Mouse (Mus musculus): Measurements from ENCODE around the gene Tppp3. TPM values are rescaled to one million over a fixed set of nuclear protein-coding genes. Genes with fewer than 3 reads are reported as not detected.

The Tppp3 gene
- total RNA-seq, 1 experiment from 2014 or later: 258 TPM

GRCm38 (mm10) chr8:105442661-105443060, 28.7 kb downstream of the Tppp3 start:
- no peak for ATAC-seq (replicated peaks; ENCODE audit: insufficient number of reproducible peaks, low FRiP score, low TSS enrichment, poor library complexity, severe bottlenecking)

GRCm38 (mm10) chr8:105441433-105441832, 29.9 kb downstream of the Tppp3 start:
- peak; percentile 66 for ATAC-seq (replicated peaks; ENCODE audit: insufficient number of reproducible peaks, low FRiP score, low TSS enrichment, poor library complexity, severe bottlenecking)

GRCm38 (mm10) chr8:105438865-105439264, 32.5 kb downstream of the Tppp3 start:
- 0 out of 2 replicates have a peak, but pooled peaks have one; percentile 61 for ATAC-seq (replicated peaks; ENCODE audit: insufficient number of reproducible peaks, low FRiP score, low TSS enrichment, poor library complexity, severe bottlenecking)

- ATAC-seq (replicated peaks; ENCODE audit: insufficient number of reproducible peaks, low FRiP score, low TSS enrichment, poor library complexity, severe bottlenecking): no peak
Observed at GRCm38 (mm10) chr8:105437078-105437748, 34.1 kb downstream of the Tppp3 start.

GRCm38 (mm10) chr8:105436218-105436617, 35.1 kb downstream of the Tppp3 start:
- ATAC-seq (replicated peaks; ENCODE audit: insufficient number of reproducible peaks, low FRiP score, low TSS enrichment, poor library complexity, severe bottlenecking): no peak

GRCm38 (mm10) chr8:105434136-105434535, 37.2 kb downstream of the Tppp3 start:
- ATAC-seq (replicated peaks; ENCODE audit: insufficient number of reproducible peaks, low FRiP score, low TSS enrichment, poor library complexity, severe bottlenecking): no peak

GRCm38 (mm10) chr8:105433511-105433910, 37.8 kb downstream of the Tppp3 start:
- no peak for ATAC-seq (replicated peaks; ENCODE audit: insufficient number of reproducible peaks, low FRiP score, low TSS enrichment, poor library complexity, severe bottlenecking)

- no peak for ATAC-seq (replicated peaks; ENCODE audit: insufficient number of reproducible peaks, low FRiP score, low TSS enrichment, poor library complexity, severe bottlenecking)
Observed at GRCm38 (mm10) chr8:105433021-105433420, 38.3 kb downstream of the Tppp3 start.

- ATAC-seq (replicated peaks; ENCODE audit: insufficient number of reproducible peaks, low FRiP score, low TSS enrichment, poor library complexity, severe bottlenecking): no peak
Observed at GRCm38 (mm10) chr8:105431743-105432515, 39.4 kb downstream of the Tppp3 start.

GRCm38 (mm10) chr8:105426878-105427277, 44.4 kb downstream of the Tppp3 start:
- no peak for ATAC-seq (replicated peaks; ENCODE audit: insufficient number of reproducible peaks, low FRiP score, low TSS enrichment, poor library complexity, severe bottlenecking)

GRCm38 (mm10) chr8:105422006-105422405, 49.3 kb downstream of the Tppp3 start:
- no peak for ATAC-seq (replicated peaks; ENCODE audit: insufficient number of reproducible peaks, low FRiP score, low TSS enrichment, poor library complexity, severe bottlenecking)

- ATAC-seq (replicated peaks; ENCODE audit: insufficient number of reproducible peaks, low FRiP score, low TSS enrichment, poor library complexity, severe bottlenecking): no peak
Observed at GRCm38 (mm10) chr8:105419800-105420199, 51.5 kb downstream of the Tppp3 start.

GRCm38 (mm10) chr8:105418992-105419391, 52.3 kb downstream of the Tppp3 start:
- no peak for ATAC-seq (replicated peaks; ENCODE audit: insufficient number of reproducible peaks, low FRiP score, low TSS enrichment, poor library complexity, severe bottlenecking)

Other genes with a start within 250 kb of the Tppp3 start
- gene D230025D16Rik, start 246.4 kb downstream of the Tppp3 start, total RNA-seq (2017): 28.8 to 39.0 TPM (median 32.3 TPM) in 3 replicates
- 0.29 TPM in 1 of 3 replicates, not detected in the others for gene B3gnt9, start 216.4 kb downstream of the Tppp3 start, total RNA-seq (2017)
- 16.2 to 28.9 TPM (median 23.3 TPM) in 3 replicates for gene Tradd, start 206.9 kb downstream of the Tppp3 start, total RNA-seq (2017)
- gene Fbxl8, start 206.9 kb downstream of the Tppp3 start, total RNA-seq (2017): 3.6 to 5.0 TPM in 2 of 3 replicates, not detected in the other
- 0.96 to 2.5 TPM in 2 of 3 replicates, not detected in the other for gene Hsf4, start 201.7 kb downstream of the Tppp3 start, total RNA-seq (2017)
- not detected in 3 replicates for gene Nol3, start 195.4 kb downstream of the Tppp3 start, total RNA-seq (2017)
- gene 4931428F04Rik, start 181.7 kb downstream of the Tppp3 start, total RNA-seq (2017): 0.64 to 1.3 TPM in 2 of 3 replicates, not detected in the other
- 0.43 to 0.49 TPM in 2 of 3 replicates, not detected in the other for gene Exoc3l, start 175.4 kb downstream of the Tppp3 start, total RNA-seq (2017)
- 19.7 to 52.7 TPM (median 21.0 TPM) in 3 replicates for gene E2f4, start 173.9 kb downstream of the Tppp3 start, total RNA-seq (2017)
- gene Elmo3, start 165.9 kb downstream of the Tppp3 start, total RNA-seq (2017): 0.21 to 2.5 TPM (median 1.3 TPM) in 3 replicates
- gene Lrrc29, start 145.2 kb downstream of the Tppp3 start, total RNA-seq (2017): 1.3 to 2.8 TPM (median 1.7 TPM) in 3 replicates
- 36.6 to 48.0 TPM (median 42.8 TPM) in 3 replicates for gene Tmem208, start 145.2 kb downstream of the Tppp3 start, total RNA-seq (2017)
- gene Fhod1, start 123.6 kb downstream of the Tppp3 start, total RNA-seq (2017): 6.5 to 14.7 TPM (median 8.4 TPM) in 3 replicates
- 0.10 TPM in 1 of 3 replicates, not detected in the others for gene Slc9a5, start 122.7 kb downstream of the Tppp3 start, total RNA-seq (2017)
- gene Plekhg4, start 98.3 kb downstream of the Tppp3 start, total RNA-seq (2017): 0.49 TPM in 1 of 3 replicates, not detected in the others
- 0.32 TPM in 1 of 3 replicates, not detected in the others for gene Kctd19, start 58.0 kb downstream of the Tppp3 start, total RNA-seq (2017)
- not detected in 3 replicates for gene Lrrc36, start 58.0 kb downstream of the Tppp3 start, total RNA-seq (2017)
- 0.43 to 0.49 TPM (median 0.48 TPM) in 3 replicates for gene Zdhhc1, start 25.4 kb upstream of the Tppp3 start, total RNA-seq (2017)
- not detected in 3 replicates for gene Hsd11b2, start 47.2 kb upstream of the Tppp3 start, total RNA-seq (2017)
- gene Atp6v0d1, start 94.5 kb upstream of the Tppp3 start, total RNA-seq (2017): 62.8 to 77.2 TPM (median 68.8 TPM) in 3 replicates
- gene Ripor1, start 133.7 kb upstream of the Tppp3 start, total RNA-seq (2017): 0.64 to 6.4 TPM (median 1.2 TPM) in 3 replicates
- gene Ctcf, start 165.0 kb upstream of the Tppp3 start, total RNA-seq (2017): 75.1 to 125 TPM (median 91.9 TPM) in 3 replicates
- 3.6 to 4.9 TPM in 2 of 3 replicates, not detected in the other for gene Agrp, start 165.9 kb upstream of the Tppp3 start, total RNA-seq (2017)
- gene Carmil2, start 214.7 kb upstream of the Tppp3 start, total RNA-seq (2017): 1.7 to 3.9 TPM (median 2.4 TPM) in 3 replicates
- 8.7 to 25.2 TPM (median 9.7 TPM) in 3 replicates for gene Acd, start 229.6 kb upstream of the Tppp3 start, total RNA-seq (2017)
- gene Pard6a, start 229.6 kb upstream of the Tppp3 start, total RNA-seq (2017): 21.3 to 28.7 TPM (median 21.4 TPM) in 3 replicates
- gene 4933405L10Rik, start 236.1 kb upstream of the Tppp3 start, total RNA-seq (2017): not detected in 3 replicates
- 0.43 to 1.6 TPM in 2 of 3 replicates, not detected in the other for gene Enkd1, start 236.7 kb upstream of the Tppp3 start, total RNA-seq (2017)